Mouse (Mus musculus) G1E (cell line): Measurements from ENCODE around the gene Mllt3.

Experiments
- CTCF ChIP-seq: IDR thresholded peaks from 2 replicates; pipeline ENCODE4 v1.5.1; 2012; ENCODE audit warnings: low read depth, low read length, inconsistent platforms, mixed read lengths
- GATA1 ChIP-seq: IDR thresholded peaks from 2 replicates; pipeline ENCODE4 v1.6.1; 2012; ENCODE audit warnings: borderline replicate concordance, low read length, inconsistent platforms, mixed read lengths
- GATA2 ChIP-seq: IDR thresholded peaks from 2 replicates; pipeline ENCODE4 v1.6.1; 2012; ENCODE audit warnings: low read depth, low read length, inconsistent platforms, borderline replicate concordance

- TF ChIP-seq CTCF (no peak), GATA1 (no peak), GATA2 (no peak)
These were observed 267.4 kb downstream of the Mllt3 start for GRCm38 (mm10) chr4:87765729-87766128.
